Comparison of ENCODE assay signal across 8 mouse cellular contexts in genomic region chr7:37623903-37624758, GRCm38 (mm10).
A peak's percentile ranks its signal among the peaks of the same experiment; 100 is the strongest.
DNase-seq lines count a peak whose midpoint lies in the region; ATAC-seq and TF ChIP-seq lines count a peak whose summit lies in the region.

No protein-coding gene starts in this region.

- peak; percentile 94 for DNase-seq in brain, adult 2 months (ENCODE audit: low read depth, low spot score)
- peak; percentile 45 for DNase-seq in embryonic facial prominence, embryonic 11.5 days (ENCODE audit: low spot score)
- peak; percentile 77 for DNase-seq in heart, embryonic 10.5 days (ENCODE audit: low spot score)
- DNase-seq in stomach, postnatal 0 days (ENCODE audit: low spot score) = peak; percentile 65

- peaks cover 5% of the 10 kb centered on the region; the same call in 1 of the 2 replicates for H3K27me3 ChIP-seq in embryonic facial prominence, embryonic 11.5 days (ENCODE audit: control insufficient read depth, insufficient read depth, low read length)
- H3K27me3 ChIP-seq in heart, embryonic 10.5 days (ENCODE audit: insufficient read depth, poor library complexity, severe bottlenecking) = peaks cover 54% of the 10 kb centered on the region
- peaks cover 9% of the 10 kb centered on the region for H3K27me3 ChIP-seq in kidney, embryonic 14.5 days (ENCODE audit: control insufficient read depth, insufficient read depth, low read length)
- peaks cover 10% of the 10 kb centered on the region for H3K27me3 ChIP-seq in limb, embryonic 15.5 days
- no peaks in the 10 kb centered on the region for H3K27me3 ChIP-seq in midbrain, embryonic 16.5 days (ENCODE audit: control insufficient read depth, insufficient read depth, low read depth, low read length)
- H3K27me3 ChIP-seq in stomach, postnatal 0 days (ENCODE audit: control insufficient read depth, insufficient read depth, low read length) = no peaks in the 10 kb centered on the region

- peak overlapping the region; percentile 38 for H3K4me3 ChIP-seq in embryonic facial prominence, embryonic 11.5 days (ENCODE audit: low read depth, low read length)
- H3K4me3 ChIP-seq in heart, embryonic 10.5 days = peak overlapping the region; percentile 64
- peak overlapping the region; percentile 44 for H3K4me3 ChIP-seq in kidney, embryonic 14.5 days (ENCODE audit: low read length)
- H3K4me3 ChIP-seq in limb, embryonic 15.5 days = peak overlapping the region; percentile 49
- H3K4me3 ChIP-seq in midbrain, embryonic 16.5 days (ENCODE audit: low read depth, low read length) = peak overlapping the region; percentile 55
- peak overlapping the region; percentile 44 for H3K4me3 ChIP-seq in stomach, postnatal 0 days (ENCODE audit: low read depth, low read length)

- no peaks in the 10 kb centered on the region for H3K9me3 ChIP-seq in embryonic facial prominence, embryonic 11.5 days (replicated peaks; ENCODE audit: control insufficient read depth, low read length)
- no peaks in the 10 kb centered on the region for H3K9me3 ChIP-seq in heart, embryonic 10.5 days
- no peaks in the 10 kb centered on the region for H3K9me3 ChIP-seq in kidney, embryonic 14.5 days (ENCODE audit: control insufficient read depth, low read length)
- no peaks in the 10 kb centered on the region for H3K9me3 ChIP-seq in limb, embryonic 15.5 days
- H3K9me3 ChIP-seq in midbrain, embryonic 16.5 days (replicated peaks; ENCODE audit: control insufficient read depth, low read length, poor library complexity, severe bottlenecking) = no peaks in the 10 kb centered on the region
- H3K9me3 ChIP-seq in stomach, postnatal 0 days (ENCODE audit: control insufficient read depth, low read length) = no peaks in the 10 kb centered on the region

- no peaks in the 10 kb centered on the region for H3K36me3 ChIP-seq in embryonic facial prominence, embryonic 11.5 days (replicated peaks; ENCODE audit: control insufficient read depth, insufficient read depth, low read depth, low read length)
- no peaks in the 10 kb centered on the region for H3K36me3 ChIP-seq in heart, embryonic 10.5 days
- H3K36me3 ChIP-seq in kidney, embryonic 14.5 days (ENCODE audit: control insufficient read depth, insufficient read depth, low read length) = no peaks in the 10 kb centered on the region
- H3K36me3 ChIP-seq in limb, embryonic 15.5 days = no peaks in the 10 kb centered on the region
- H3K36me3 ChIP-seq in midbrain, embryonic 16.5 days (ENCODE audit: control insufficient read depth, insufficient read depth, low read length) = no peaks in the 10 kb centered on the region
- H3K36me3 ChIP-seq in stomach, postnatal 0 days (ENCODE audit: control insufficient read depth, insufficient read depth, low read length) = no peaks in the 10 kb centered on the region

- WGBS in embryonic facial prominence, embryonic 11.5 days = 2% methylated on average over 44 of the region's 62 CpGs
- 2% methylated on average over 59 of the region's 62 CpGs for WGBS in heart, embryonic 10.5 days
- 2% methylated on average over 43 of the region's 62 CpGs for WGBS in kidney, embryonic 14.5 days
- WGBS in limb, embryonic 15.5 days = 2% methylated on average over 54 of the region's 62 CpGs
- WGBS in midbrain, embryonic 16.5 days = under 1% methylated on average over 41 of the region's 62 CpGs
- 4% methylated on average over 44 of the region's 62 CpGs for WGBS in stomach, postnatal 0 days

- peak overlapping the region; percentile 54 for H3K9ac ChIP-seq in embryonic facial prominence, embryonic 11.5 days (replicated peaks; ENCODE audit: low read length)
- peak overlapping the region; percentile 52 for H3K9ac ChIP-seq in kidney, embryonic 14.5 days (ENCODE audit: low read depth, low read length)
- peak overlapping the region; percentile 31; the same call in 1 of the 2 replicates for H3K9ac ChIP-seq in limb, embryonic 15.5 days
- peak overlapping the region; percentile 81 for H3K9ac ChIP-seq in midbrain, embryonic 16.5 days (ENCODE audit: low read depth, low read length)
- H3K9ac ChIP-seq in stomach, postnatal 0 days (ENCODE audit: low read length) = peak overlapping the region; percentile 54

- H3K4me1 ChIP-seq in embryonic facial prominence, embryonic 11.5 days (ENCODE audit: control insufficient read depth, insufficient read depth, low read length) = no peaks in the 10 kb centered on the region
- H3K4me1 ChIP-seq in heart, embryonic 10.5 days = peaks cover 5% of the 10 kb centered on the region; the same call in 1 of the 2 replicates
- 0 out of 2 replicates have a peak, but pooled peaks cover 3% of the 10 kb centered on the region for H3K4me1 ChIP-seq in kidney, embryonic 14.5 days (ENCODE audit: control insufficient read depth, insufficient read depth, low read length)
- peaks cover 5% of the 10 kb centered on the region for H3K4me1 ChIP-seq in limb, embryonic 15.5 days
- peaks cover 19% of the 10 kb centered on the region for H3K4me1 ChIP-seq in midbrain, embryonic 16.5 days (ENCODE audit: control insufficient read depth, insufficient read depth, low read length)
- H3K4me1 ChIP-seq in stomach, postnatal 0 days (replicated peaks; ENCODE audit: control insufficient read depth, insufficient read depth) = no peaks in the 10 kb centered on the region

- peak overlapping the region; percentile 89 for H3K4me2 ChIP-seq in embryonic facial prominence, embryonic 11.5 days (ENCODE audit: low read depth, low read length)
- H3K4me2 ChIP-seq in kidney, embryonic 14.5 days (replicated peaks; ENCODE audit: low read depth, low read length) = peak overlapping the region; percentile 81
- H3K4me2 ChIP-seq in limb, embryonic 15.5 days = peak overlapping the region; percentile 93
- H3K4me2 ChIP-seq in midbrain, embryonic 16.5 days (ENCODE audit: low read length) = peak overlapping the region; percentile 84
- peak overlapping the region; percentile 77 for H3K4me2 ChIP-seq in stomach, postnatal 0 days (replicated peaks; ENCODE audit: low read depth)

- TF ChIP-seq CTCF in stomach, postnatal 0 days (IDR thresholded peaks at IDR 0.05; ENCODE audit: low read depth) = no peak

- peak; percentile 57; the same call in 1 of the 2 replicates for ATAC-seq in embryonic facial prominence, embryonic 11.5 days (replicated peaks; ENCODE audit: insufficient number of reproducible peaks, low FRiP score, low TSS enrichment, low read depth)
- peak; percentile 66 for ATAC-seq in kidney, embryonic 14.5 days (ENCODE audit: low FRiP score, low TSS enrichment)
- ATAC-seq in limb, embryonic 15.5 days (ENCODE audit: insufficient number of reproducible peaks, low FRiP score, low TSS enrichment, low read depth) = no peak
- peak; percentile 77 for ATAC-seq in midbrain, embryonic 16.5 days
- ATAC-seq in stomach, postnatal 0 days (ENCODE audit: low FRiP score, low TSS enrichment) = peak; percentile 60
- ATAC-seq in activated CD4-positive, CD25-positive, alpha-beta regulatory T cell, adult 4 months = no peak

- no peak overlapping the region for H3K27ac ChIP-seq in embryonic facial prominence, embryonic 11.5 days (replicated peaks; ENCODE audit: low read depth, low read length)
- no peak overlapping the region; the same call in 1 of the 2 replicates for H3K27ac ChIP-seq in heart, embryonic 10.5 days
- H3K27ac ChIP-seq in kidney, embryonic 14.5 days (ENCODE audit: low read depth, low read length) = no peak overlapping the region
- no peak overlapping the region for H3K27ac ChIP-seq in limb, embryonic 15.5 days
- H3K27ac ChIP-seq in midbrain, embryonic 16.5 days (ENCODE audit: low read length) = peak overlapping the region; percentile 86
- H3K27ac ChIP-seq in stomach, postnatal 0 days (replicated peaks) = no peak overlapping the region

- no peak for TF ChIP-seq EP300 in stomach, postnatal 0 days (optimal IDR thresholded peaks at IDR 0.05)

Comparison
In these comparisons a context has a peak if more than half of its experiments do, and no peak if none do; other contexts are left out.
1. ATAC-seq: peak in embryonic facial prominence, embryonic 11.5 days (single experiment), kidney, embryonic 14.5 days (single experiment), midbrain, embryonic 16.5 days (single experiment) and stomach, postnatal 0 days (single experiment); none in limb, embryonic 15.5 days (single experiment) and activated CD4-positive, CD25-positive, alpha-beta regulatory T cell, adult 4 months (single experiment).
2. H3K9ac ChIP-seq: peak in every context shown above with its lines; median percentile 81 in midbrain, embryonic 16.5 days; 54 in embryonic facial prominence, embryonic 11.5 days; 54 in stomach, postnatal 0 days; 52 in kidney, embryonic 14.5 days; 31 in limb, embryonic 15.5 days.
3. Peak in every context shown above with its lines, with median percentiles within 50 percentile points of each other: DNase-seq, H3K4me2 ChIP-seq and H3K4me3 ChIP-seq.